Mouse (Mus musculus) liver, adult 2 months (tissue): ENCODE measurements at regions not wholly inside any gene's neighbourhood (a gene's known extent, or its start where the extent isn't known, plus 50 kb on each side); places are given as distances from the start of the nearest gene placed in this dataset.

Source experiments
- DNase-seq: peaks from one replicate; pipeline ENCODE4 v3.0.0-alpha.2; 2011; ENCODE audit warnings: low read depth, low spot score; ENCODE audit errors: extremely low read depth
- H3K27ac ChIP-seq: fragments of 200-500 bp; replicated peaks from 2 replicates; pipeline ENCODE4 v1.5.1; 2012; ENCODE audit warnings: low read depth, mild to moderate bottlenecking, control low read depth, inconsistent platforms, low read length; ENCODE audit not compliant: insufficient read depth
- H3K27me3 ChIP-seq: fragments of 200-500 bp; 2 replicates; pipeline ENCODE4 v1.6.1; 2012; ENCODE audit warnings: mild to moderate bottlenecking, moderate library complexity, low read length, inconsistent platforms; ENCODE audit not compliant: control insufficient read depth, insufficient read depth
- H3K36me3 ChIP-seq: fragments of 200-500 bp; 2 replicates; pipeline ENCODE4 v1.6.1; 2012; ENCODE audit warnings: low read length, inconsistent platforms; ENCODE audit not compliant: control insufficient read depth, insufficient read depth
- H3K4me1 ChIP-seq: fragments of 200-500 bp; 2 replicates; pipeline ENCODE4 v1.6.1; 2011; ENCODE audit warnings: low read length; ENCODE audit not compliant: control insufficient read depth, insufficient read depth
- H3K4me3 ChIP-seq: fragments of 200-500 bp; 2 replicates; pipeline ENCODE4 v1.5.1; 2011; ENCODE audit warnings: low read depth, mild to moderate bottlenecking, control low read depth, low read length, moderate library complexity; ENCODE audit not compliant: insufficient read depth
- H3K79me2 ChIP-seq: fragments of 200-500 bp; 2 replicates; pipeline ENCODE4 v1.6.1; 2012; ENCODE audit warnings: inconsistent platforms, mild to moderate bottlenecking, low read length, moderate library complexity; ENCODE audit not compliant: control insufficient read depth, insufficient read depth
- H3K9ac ChIP-seq: fragments of 200-500 bp; 2 replicates; pipeline ENCODE4 v1.6.1; 2012; ENCODE audit warnings: low read depth, mild to moderate bottlenecking, control low read depth, inconsistent platforms, low read length
- CTCF ChIP-seq: fragments of 200-500 bp; IDR thresholded peaks from 2 replicates; pipeline ENCODE4 v1.5.1; 2011; ENCODE audit warnings: low read depth, low read length, control low read depth
- POLR2A ChIP-seq: fragments of 200-500 bp; IDR thresholded peaks from 2 replicates; pipeline ENCODE4 v1.6.1; 2011; ENCODE audit warnings: low read length, control low read depth; ENCODE audit not compliant: insufficient read depth; ENCODE audit errors: extremely low read depth
- WGBS: fragments of 180-500 bp; shearing (Covaris S2); methylation state at CpG from one replicate; pipeline ENCODE4 v1.1.7; 2018; 5-methylcytosine and 5-hydroxymethylcytosine counted together

GRCm38 (mm10) chr12:27062061-27062461, 280.3 kb downstream of the Sox11 start:
- no peak overlapping the region for H3K4me3 ChIP-seq
- no peak for TF ChIP-seq CTCF
- no peak overlapping the region for H3K27ac ChIP-seq
- no peak overlapping the region for H3K9ac ChIP-seq
- H3K79me2 ChIP-seq, result no peaks in the 10 kb centered on the region
- no peaks in the 10 kb centered on the region for H3K4me1 ChIP-seq
- no peaks in the 10 kb centered on the region for H3K36me3 ChIP-seq
- DNase-seq, result no peak
- WGBS, result 6% methylated on average over 10 of the region's 10 CpGs
- no peaks in the 10 kb centered on the region for H3K27me3 ChIP-seq

GRCm38 (mm10) chr12:27060899-27061762, 281.2 kb downstream of the Sox11 start:
- WGBS, result 54% methylated on average over 17 of the region's 17 CpGs
- no peak for DNase-seq

GRCm38 (mm10) chr12:27059885-27060284, 282.5 kb downstream of the Sox11 start:
- H3K36me3 ChIP-seq, result no peaks in the 10 kb centered on the region
- 40% methylated on average over 4 of the region's 4 CpGs for WGBS
- H3K79me2 ChIP-seq, result no peaks in the 10 kb centered on the region
- no peak overlapping the region for H3K9ac ChIP-seq
- no peaks in the 10 kb centered on the region for H3K27me3 ChIP-seq
- TF ChIP-seq CTCF (peak; percentile 76), POLR2A (no peak)
- no peaks in the 10 kb centered on the region for H3K4me1 ChIP-seq
- H3K27ac ChIP-seq, result no peak overlapping the region
- no peak for DNase-seq
- H3K4me3 ChIP-seq, result no peak overlapping the region

More at GRCm38 (mm10) chr12:27060899-27061762, 281.2 kb downstream of the Sox11 start:
- H3K27ac ChIP-seq, result no peak overlapping the region
- no peaks in the 10 kb centered on the region for H3K36me3 ChIP-seq
- no peak overlapping the region for H3K9ac ChIP-seq
- H3K4me1 ChIP-seq, result no peaks in the 10 kb centered on the region
- H3K27me3 ChIP-seq, result no peaks in the 10 kb centered on the region
- no peak for TF ChIP-seq CTCF
- TF ChIP-seq POLR2A, result no peak
- H3K79me2 ChIP-seq, result no peaks in the 10 kb centered on the region
- H3K4me3 ChIP-seq, result no peak overlapping the region

- H3K4me1 ChIP-seq, result no peaks in the 10 kb centered on the region
- H3K27me3 ChIP-seq, result no peaks in the 10 kb centered on the region
- no peaks in the 10 kb centered on the region for H3K36me3 ChIP-seq
- H3K4me3 ChIP-seq, result no peak overlapping the region
- DNase-seq, result no peak
- no peaks in the 10 kb centered on the region for H3K79me2 ChIP-seq
- no peak for TF ChIP-seq CTCF
- no peak for TF ChIP-seq POLR2A
- H3K9ac ChIP-seq, result no peak overlapping the region
- 89% methylated on average over 4 of the region's 4 CpGs for WGBS
- no peak overlapping the region for H3K27ac ChIP-seq
Observed at GRCm38 (mm10) chr12:27054411-27054810, 288.0 kb downstream of the Sox11 start.

GRCm38 (mm10) chr12:27037922-27038321, 304.5 kb downstream of the Sox11 start:
- H3K27me3 ChIP-seq, result no peaks in the 10 kb centered on the region
- TF ChIP-seq POLR2A (no peak), CTCF (no peak)

GRCm38 (mm10) chr12:27019751-27020150, 322.6 kb downstream of the Sox11 start:
- Histone ChIP-seq H3K27me3 (no peaks in the 10 kb centered on the region), H3K27ac (no peak overlapping the region), H3K36me3 (no peaks in the 10 kb centered on the region), H3K9ac (no peak overlapping the region), H3K79me2 (no peaks in the 10 kb centered on the region), H3K4me3 (no peak overlapping the region), H3K4me1 (no peaks in the 10 kb centered on the region)
- DNase-seq, result no peak
- TF ChIP-seq CTCF (no peak), POLR2A (no peak)
- 39% methylated on average over 4 of the region's 4 CpGs for WGBS

More at GRCm38 (mm10) chr12:27037922-27038321, 304.5 kb downstream of the Sox11 start:
- WGBS, result 12% methylated on average over 2 of the region's 2 CpGs
- Histone ChIP-seq H3K27ac (no peak overlapping the region), H3K4me3 (no peak overlapping the region), H3K9ac (no peak overlapping the region), H3K36me3 (no peaks in the 10 kb centered on the region), H3K4me1 (no peaks in the 10 kb centered on the region), H3K79me2 (no peaks in the 10 kb centered on the region)
- peak; percentile 12 for DNase-seq
